Mouse (Mus musculus) C2C12 (cell line): ENCODE results near the gene Nptxr.

ENCODE experiments used
- CTCF ChIP-seq: IDR thresholded peaks from one replicate; pipeline ENCODE4 v1.5.1; 2011; ENCODE audit not compliant: control insufficient read depth, insufficient read depth, insufficient read length
- MAX ChIP-seq: IDR thresholded peaks from one replicate; pipeline ENCODE4 v1.6.1; 2011; ENCODE audit warnings: mild to moderate bottlenecking, control low read depth

- no peak for TF ChIP-seq CTCF
- no peak for TF ChIP-seq MAX
Observed at GRCm38 (mm10) chr15:79810997-79811396, 6.4 kb upstream of the Nptxr start.
